In the genomic region with DNA sequence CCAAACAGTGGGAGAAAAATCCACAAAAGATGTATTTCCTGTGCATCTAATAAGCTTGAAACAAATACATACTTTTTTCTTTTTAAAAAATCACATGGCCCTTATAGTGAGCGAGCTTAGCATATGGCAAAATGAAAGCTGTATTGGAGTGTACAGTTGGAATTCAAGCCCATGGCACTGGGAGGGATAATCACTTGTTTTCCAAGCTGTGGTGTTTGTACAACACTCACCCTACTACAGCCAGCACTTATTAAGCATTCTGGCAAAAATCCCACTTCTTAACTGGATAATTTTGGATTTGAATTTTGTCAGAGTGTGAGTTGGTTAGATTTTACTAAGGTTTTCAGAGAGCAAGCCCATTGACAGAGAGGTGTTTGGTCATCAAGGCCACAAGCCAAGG, we compare ENCODE assay signal across 12 mouse cellular contexts.
"Had no signal": no experiment of that assay in that cellular context is flagged by ENCODE, and none has a peak within 500 bp of the region (broad histone marks: within the 10 kb centered on the region; RNA-seq: fewer than 3 reads in every experiment).

No protein-coding gene starts in this region.

- H3K36me3 ChIP-seq: liver, embryonic 15.5 days; midbrain, embryonic 12.5 days had no signal

- H3K9me3 ChIP-seq: limb, embryonic 10.5 days; liver, embryonic 15.5 days; midbrain, embryonic 12.5 days had no signal

- DNase-seq: kidney, postnatal 10 days; lung, adult 2 months; lung, postnatal 14 days; thymus, postnatal 4 days had no signal

- H3K4me3 ChIP-seq: left cerebral cortex, adult 2 months; limb, embryonic 10.5 days; liver, embryonic 15.5 days; megakaryocyte, embryonic 14.5 days; midbrain, embryonic 12.5 days had no signal

- H3K4me2 ChIP-seq: liver, embryonic 11.5 days; liver, embryonic 15.5 days; midbrain, embryonic 12.5 days had no signal

- H3K4me1 ChIP-seq: limb, embryonic 10.5 days; liver, embryonic 15.5 days; megakaryocyte, embryonic 14.5 days had no signal

- H3K27ac ChIP-seq: left cerebral cortex, adult 2 months; limb, embryonic 10.5 days; liver, embryonic 15.5 days; macrophage; midbrain, embryonic 12.5 days; stomach, postnatal 0 days had no signal

- H3K27me3 ChIP-seq: liver, embryonic 15.5 days; megakaryocyte, embryonic 14.5 days; midbrain, embryonic 12.5 days had no signal

- H3K9ac ChIP-seq: liver, embryonic 15.5 days; midbrain, embryonic 12.5 days had no signal
